Mouse (Mus musculus): ENCODE results near the gene Fam83e. TPM values are rescaled to one million over a fixed set of nuclear protein-coding genes. Genes with fewer than 3 reads are reported as not detected.

Gene Fam83e
- polyA plus RNA-seq, 1 experiment from 2014 or later, result 3.2 TPM

- 55% methylated on average over 6 of the region's 6 CpGs for WGBS
- Histone ChIP-seq H3K4me3 (replicated peaks) (no peak overlapping the region), H3K9me3 (replicated peaks) (no peaks in the 10 kb centered on the region), H3K9ac (no peak overlapping the region), H3K27ac (replicated peaks) (no peak overlapping the region), H3K36me3 (no peaks in the 10 kb centered on the region), H3K4me1 (peaks cover 32% of the 10 kb centered on the region), H3K4me2 (replicated peaks) (no peak overlapping the region), H3K27me3 (no peaks in the 10 kb centered on the region)
- ATAC-seq (ENCODE audit: insufficient number of reproducible peaks, low FRiP score, low TSS enrichment, low read depth), result no peak
These were observed 31.9 kb upstream of the Fam83e start for GRCm38 (mm10) chr7:45689099-45689498.

- no peak for ATAC-seq (ENCODE audit: insufficient number of reproducible peaks, low FRiP score, low TSS enrichment, low read depth)
- Histone ChIP-seq H3K27me3 (no peaks in the 10 kb centered on the region), H3K27ac (replicated peaks) (no peak overlapping the region), H3K4me1 (peaks cover 31% of the 10 kb centered on the region), H3K9ac (no peak overlapping the region), H3K36me3 (no peaks in the 10 kb centered on the region), H3K4me3 (replicated peaks) (no peak overlapping the region), H3K9me3 (replicated peaks) (no peaks in the 10 kb centered on the region), H3K4me2 (replicated peaks) (no peak overlapping the region)
- WGBS, result 74% methylated on average over 11 of the region's 11 CpGs
These were observed 31.2 kb upstream of the Fam83e start for GRCm38 (mm10) chr7:45689800-45690199.

GRCm38 (mm10) chr7:45692364-45692763 is 28.6 kb upstream of the Fam83e start:
- Histone ChIP-seq H3K27ac (replicated peaks) (no peak overlapping the region), H3K27me3 (no peaks in the 10 kb centered on the region), H3K4me2 (replicated peaks) (no peak overlapping the region), H3K4me1 (peaks cover 17% of the 10 kb centered on the region), H3K4me3 (replicated peaks) (no peak overlapping the region), H3K9ac (no peak overlapping the region), H3K9me3 (replicated peaks) (no peaks in the 10 kb centered on the region), H3K36me3 (no peaks in the 10 kb centered on the region)
- WGBS, result 85% methylated on average over 2 of the region's 2 CpGs
- ATAC-seq (ENCODE audit: insufficient number of reproducible peaks, low FRiP score, low TSS enrichment, low read depth), result no peak

- H3K4me2 ChIP-seq (replicated peaks), result no peak within 1 kb of the TSS
- H3K36me3 ChIP-seq, result no peaks in the 10 kb centered on the region
- no peaks in the 10 kb centered on the region for H3K9me3 ChIP-seq (replicated peaks)
- no peak for ATAC-seq (ENCODE audit: insufficient number of reproducible peaks, low FRiP score, low TSS enrichment, low read depth)
- H3K4me1 ChIP-seq, result peaks cover 17% of the 10 kb centered on the region
- H3K27me3 ChIP-seq, result peaks cover 8% of the 10 kb centered on the region
- H3K4me3 ChIP-seq (replicated peaks), result no peak within 1 kb of the TSS
- peak within 1 kb of the TSS; percentile 83 for H3K27ac ChIP-seq (replicated peaks)
- H3K9ac ChIP-seq, result no peak within 1 kb of the TSS
- WGBS, result 92% methylated on average over 50 of the region's 50 CpGs
These were observed 27.0 kb upstream of the Fam83e start, which contains the start of gene Sec1 for GRCm38 (mm10) chr7:45693921-45694591. Gene Sec1, minus strand, starts transcription at chr7:45694402.

- no peak overlapping the region for H3K4me2 ChIP-seq (replicated peaks)
- H3K4me3 ChIP-seq (replicated peaks), result no peak overlapping the region
- no peaks in the 10 kb centered on the region for H3K36me3 ChIP-seq
- H3K4me1 ChIP-seq, result peaks cover 27% of the 10 kb centered on the region
- no peaks in the 10 kb centered on the region for H3K9me3 ChIP-seq (replicated peaks)
- H3K27me3 ChIP-seq, result peaks cover 18% of the 10 kb centered on the region
- 20% methylated on average over 6 of the region's 6 CpGs for WGBS
- ATAC-seq (ENCODE audit: insufficient number of reproducible peaks, low FRiP score, low TSS enrichment, low read depth), result peak; percentile 53
- peak overlapping the region; percentile 83 for H3K27ac ChIP-seq (replicated peaks)
- H3K9ac ChIP-seq, result no peak overlapping the region
These were observed 25.9 kb upstream of the Fam83e start for GRCm38 (mm10) chr7:45695098-45695497.

GRCm38 (mm10) chr7:45697894-45698293 is 23.1 kb upstream of the Fam83e start:
- no peak overlapping the region for H3K27ac ChIP-seq (replicated peaks)
- no peaks in the 10 kb centered on the region for H3K36me3 ChIP-seq
- no peaks in the 10 kb centered on the region for H3K9me3 ChIP-seq (replicated peaks)
- ATAC-seq (ENCODE audit: insufficient number of reproducible peaks, low FRiP score, low TSS enrichment, low read depth), result no peak
- H3K4me3 ChIP-seq (replicated peaks), result no peak overlapping the region
- WGBS, result 79% methylated on average over 7 of the region's 7 CpGs
- peaks cover 39% of the 10 kb centered on the region for H3K4me1 ChIP-seq
- H3K9ac ChIP-seq, result no peak overlapping the region
- H3K4me2 ChIP-seq (replicated peaks), result no peak overlapping the region
- H3K27me3 ChIP-seq, result peaks cover 24% of the 10 kb centered on the region

- Histone ChIP-seq H3K27me3 (peaks cover 24% of the 10 kb centered on the region), H3K4me3 (replicated peaks) (peak within 1 kb of the TSS; percentile 47), H3K9ac (peak within 1 kb of the TSS; percentile 35), H3K36me3 (no peaks in the 10 kb centered on the region), H3K27ac (replicated peaks) (peak within 1 kb of the TSS; percentile 39; the same call in 1 of the 2 replicates), H3K9me3 (replicated peaks) (no peaks in the 10 kb centered on the region), H3K4me2 (replicated peaks) (peak within 1 kb of the TSS; percentile 90), H3K4me1 (peaks cover 45% of the 10 kb centered on the region)
- WGBS, result 2% methylated on average over 36 of the region's 36 CpGs
- ATAC-seq (ENCODE audit: insufficient number of reproducible peaks, low FRiP score, low TSS enrichment, low read depth), result no peak
These were observed 21.4 kb upstream of the Fam83e start, which contains the start of gene Car11 for GRCm38 (mm10) chr7:45699523-45700141. Gene Car11, plus strand, starts transcription at chr7:45699843.

- Histone ChIP-seq H3K4me3 (replicated peaks) (peak overlapping the region; percentile 47), H3K4me2 (replicated peaks) (peak overlapping the region; percentile 90), H3K36me3 (no peaks in the 10 kb centered on the region), H3K4me1 (peaks cover 43% of the 10 kb centered on the region), H3K27me3 (peaks cover 24% of the 10 kb centered on the region), H3K9ac (peak overlapping the region; percentile 35), H3K27ac (replicated peaks) (peak overlapping the region; percentile 39; the same call in 1 of the 2 replicates), H3K9me3 (replicated peaks) (no peaks in the 10 kb centered on the region)
- no peak for ATAC-seq (ENCODE audit: insufficient number of reproducible peaks, low FRiP score, low TSS enrichment, low read depth)
- WGBS, result 1% methylated on average over 20 of the region's 20 CpGs
These were observed 20.6 kb upstream of the Fam83e start for GRCm38 (mm10) chr7:45700301-45701015.

GRCm38 (mm10) chr7:45701072-45701471 is 19.9 kb upstream of the Fam83e start:
- Histone ChIP-seq H3K4me1 (peaks cover 45% of the 10 kb centered on the region), H3K27ac (replicated peaks) (0 out of 2 replicates have a peak overlapping the region, but pooled peaks have one; percentile 44), H3K36me3 (no peaks in the 10 kb centered on the region), H3K27me3 (peaks cover 24% of the 10 kb centered on the region), H3K4me3 (replicated peaks) (peak overlapping the region; percentile 47), H3K9ac (peak overlapping the region; percentile 28; the same call in 1 of the 2 replicates), H3K9me3 (replicated peaks) (no peaks in the 10 kb centered on the region), H3K4me2 (replicated peaks) (peak overlapping the region; percentile 90)
- ATAC-seq (ENCODE audit: insufficient number of reproducible peaks, low FRiP score, low TSS enrichment, low read depth), result no peak
- 26% methylated on average over 11 of the region's 11 CpGs for WGBS

GRCm38 (mm10) chr7:45701607-45702006 is 19.4 kb upstream of the Fam83e start:
- peaks cover 50% of the 10 kb centered on the region for H3K4me1 ChIP-seq
- H3K9ac ChIP-seq, result no peak overlapping the region
- H3K27me3 ChIP-seq, result peaks cover 24% of the 10 kb centered on the region
- no peaks in the 10 kb centered on the region for H3K9me3 ChIP-seq (replicated peaks)
- H3K4me2 ChIP-seq (replicated peaks), result peak overlapping the region; percentile 90; the same call in 1 of the 2 replicates
- WGBS, result 70% methylated on average over 11 of the region's 11 CpGs
- no peak overlapping the region for H3K4me3 ChIP-seq (replicated peaks)
- H3K27ac ChIP-seq (replicated peaks), result no peak overlapping the region
- H3K36me3 ChIP-seq, result no peaks in the 10 kb centered on the region
- no peak for ATAC-seq (ENCODE audit: insufficient number of reproducible peaks, low FRiP score, low TSS enrichment, low read depth)

GRCm38 (mm10) chr7:45702316-45702715 is 18.7 kb upstream of the Fam83e start:
- H3K4me1 ChIP-seq, result peaks cover 56% of the 10 kb centered on the region

More at GRCm38 (mm10) chr7:45702316-45702715, 18.7 kb upstream of the Fam83e start:
- WGBS, result 89% methylated on average over 11 of the region's 11 CpGs
- Histone ChIP-seq H3K9ac (no peak overlapping the region), H3K9me3 (replicated peaks) (no peaks in the 10 kb centered on the region), H3K27me3 (peaks cover 24% of the 10 kb centered on the region), H3K4me2 (replicated peaks) (no peak overlapping the region), H3K36me3 (no peaks in the 10 kb centered on the region), H3K27ac (replicated peaks) (no peak overlapping the region), H3K4me3 (replicated peaks) (no peak overlapping the region)
- no peak for ATAC-seq (ENCODE audit: insufficient number of reproducible peaks, low FRiP score, low TSS enrichment, low read depth)
